ENCODE assay signal across 10 mouse cellular contexts in genomic region chr3:133551941-133552340, GRCm38 (mm10). TPM values are rescaled to one million over a fixed set of nuclear protein-coding genes. Genes with fewer than 3 reads are reported as not detected.
DNase-seq lines count a peak whose midpoint lies in the region; ATAC-seq and TF ChIP-seq lines count a peak whose summit lies in the region.
"Had no signal": no experiment of that assay in that cellular context is flagged by ENCODE, and none has a peak within 500 bp of the region (broad histone marks: within the 10 kb centered on the region; RNA-seq: fewer than 3 reads in every experiment).

No protein-coding gene starts in this region.

- H3K4me1 ChIP-seq in intestine, postnatal 0 days (replicated peaks; ENCODE audit: control insufficient read depth, insufficient read depth, low read length) = no peaks in the 10 kb centered on the region
- H3K4me1 ChIP-seq in intestine, embryonic 15.5 days (replicated peaks) = no peaks in the 10 kb centered on the region

- H3K27me3 ChIP-seq in intestine, postnatal 0 days (replicated peaks; ENCODE audit: control insufficient read depth, insufficient read depth, low read length) = no peaks in the 10 kb centered on the region
- H3K27me3 ChIP-seq in intestine, embryonic 15.5 days (replicated peaks) = no peaks in the 10 kb centered on the region
- H3K27me3 ChIP-seq: megakaryocyte, embryonic 14.5 days had no signal

- H3K4me2 ChIP-seq in intestine, postnatal 0 days (replicated peaks; ENCODE audit: low read depth) = no peak overlapping the region
- no peak overlapping the region for H3K4me2 ChIP-seq in intestine, embryonic 15.5 days (replicated peaks)

- peak; percentile 47 for TF ChIP-seq CTCF in intestine, postnatal 0 days (IDR thresholded peaks at IDR 0.05; ENCODE audit: low read depth)

- no peaks in the 10 kb centered on the region for H3K9me3 ChIP-seq in intestine, postnatal 0 days (ENCODE audit: control insufficient read depth)
- no peaks in the 10 kb centered on the region for H3K9me3 ChIP-seq in intestine, embryonic 15.5 days
- H3K9me3 ChIP-seq: megakaryocyte, embryonic 14.5 days had no signal

- WGBS in intestine, postnatal 0 days = 71% methylated on average over 8 of the region's 8 CpGs
- WGBS in intestine, embryonic 15.5 days = 70% methylated on average over 8 of the region's 8 CpGs

- H3K27ac ChIP-seq in intestine, postnatal 0 days (ENCODE audit: low read depth, low read length) = no peak overlapping the region
- H3K27ac ChIP-seq in intestine, embryonic 15.5 days = no peak overlapping the region

- ATAC-seq in intestine, postnatal 0 days = no peak
- no peak for ATAC-seq in intestine, embryonic 15.5 days

- peak; percentile 25 for DNase-seq in adrenal gland, postnatal 10 days
- DNase-seq in adrenal gland, adult 2 months = no peak
- peak; percentile 12 for DNase-seq in thymus, postnatal 14 days
- DNase-seq in thymus, postnatal 4 days = no peak
- no peak for DNase-seq in urinary bladder, postnatal 14 days (ENCODE audit: low spot score)
- DNase-seq in kidney, postnatal 10 days = no peak
- DNase-seq: spleen, adult 18-20 months had no signal

- no peaks in the 10 kb centered on the region for H3K36me3 ChIP-seq in intestine, postnatal 0 days (ENCODE audit: control insufficient read depth, insufficient read depth)
- no peaks in the 10 kb centered on the region for H3K36me3 ChIP-seq in intestine, embryonic 15.5 days

- no peak overlapping the region for H3K9ac ChIP-seq in intestine, postnatal 0 days (ENCODE audit: low read depth, low read length)
- no peak overlapping the region for H3K9ac ChIP-seq in intestine, embryonic 15.5 days

- H3K4me3 ChIP-seq in intestine, postnatal 0 days (ENCODE audit: low read depth, low read length) = no peak overlapping the region
- no peak overlapping the region for H3K4me3 ChIP-seq in intestine, embryonic 15.5 days (replicated peaks)
- H3K4me3 ChIP-seq: megakaryocyte, embryonic 14.5 days had no signal

RNA-seq across cellular contexts. Expression of gene Tet2, which starts 7.0 kb away (rescaled TPM):
- 10 to 100 TPM; 34.3 to 50.3 TPM for total RNA-seq in adrenal gland, postnatal 10 days (2021)
- 10 to 100 TPM; 28.4 to 35.9 TPM for total RNA-seq in adrenal gland, adult 2 months (2021)
- polyA plus RNA-seq in adrenal gland, adult 2 months (2012; rRNA removed) = 9.4 and 10.5 TPM in 2 replicates
- 9.6 and 10.0 TPM in 2 replicates for polyA plus RNA-seq in intestine, postnatal 0 days (2015; fragmentation: Nextera tagmentation; extraction: Ambion mirVana)
- polyA plus RNA-seq in intestine, embryonic 15.5 days (2015; fragmentation: Nextera tagmentation; extraction: Ambion mirVana) = 13.6 and 15.0 TPM in 2 replicates

Comparison
In these comparisons a context has a peak if more than half of its experiments do, and no peak if none do; other contexts are left out.
1. DNase-seq: peak in adrenal gland, postnatal 10 days (single experiment) and thymus, postnatal 14 days (single experiment); none in adrenal gland, adult 2 months (single experiment), thymus, postnatal 4 days (single experiment), urinary bladder, postnatal 14 days (single experiment) and kidney, postnatal 10 days (single experiment).